Mouse (Mus musculus) megakaryocyte progenitor cell, adult 5-6 weeks (primary cell): ENCODE data around the gene 1700122O11Rik. TPM values are rescaled to one million over a fixed set of nuclear protein-coding genes. Genes with fewer than 3 reads are reported as not detected.

ENCODE experiments used
- total RNA-seq, 2 experiments: library from RNA; stranded (forward) in 1 of 2; stranded (reverse) in 1 of 2; fragments of 157-497, 149-512 nt in 1 of 2; fragments of 200-1000 nt in 1 of 2; gene quantifications; 2 replicates each; pipeline versions ENCODE4 v1.2.3 to v1.2.4; 2015 to 2017

1700122O11Rik gene
- total RNA-seq, 2 experiments from 2014 or later = not detected

Other genes starting within 250 kb of the 1700122O11Rik start
- gene Mdfi, start 203.6 kb downstream of the 1700122O11Rik start, total RNA-seq (2015) = 2.9 and 4.1 TPM in 2 replicates
- gene Mdfi, start 203.6 kb downstream of the 1700122O11Rik start, total RNA-seq (2017) = 1.5 and 3.8 TPM in 2 replicates
- 20.1 and 21.3 TPM in 2 replicates for gene Foxp4, start 113.6 kb downstream of the 1700122O11Rik start, total RNA-seq (2015)
- 3.2 and 4.0 TPM in 2 replicates for gene Foxp4, start 113.6 kb downstream of the 1700122O11Rik start, total RNA-seq (2017)
- not detected in 2 replicates for gene 1700067P10Rik, start 51.0 kb upstream of the 1700122O11Rik start, total RNA-seq (2015)
- gene 1700067P10Rik, start 51.0 kb upstream of the 1700122O11Rik start, total RNA-seq (2017) = not detected in 2 replicates
- gene 9830107B12Rik, start 108.0 kb upstream of the 1700122O11Rik start, total RNA-seq (2015) = 0.62 and 1.1 TPM in 2 replicates
- gene 9830107B12Rik, start 108.0 kb upstream of the 1700122O11Rik start, total RNA-seq (2017) = 2.3 and 2.4 TPM in 2 replicates
- 1.0 and 2.3 TPM in 2 replicates for gene A530064D06Rik, start 129.0 kb upstream of the 1700122O11Rik start, total RNA-seq (2015)
- gene A530064D06Rik, start 129.0 kb upstream of the 1700122O11Rik start, total RNA-seq (2017) = 2.8 and 3.9 TPM in 2 replicates
- gene Trem1, start 194.5 kb upstream of the 1700122O11Rik start, total RNA-seq (2015) = 4.8 and 5.9 TPM in 2 replicates
- gene Trem1, start 194.5 kb upstream of the 1700122O11Rik start, total RNA-seq (2017) = 13.1 and 15.3 TPM in 2 replicates
- gene Trem3, start 209.5 kb upstream of the 1700122O11Rik start, total RNA-seq (2015) = 124 and 147 TPM in 2 replicates
- gene Trem3, start 209.5 kb upstream of the 1700122O11Rik start, total RNA-seq (2017) = 113 and 150 TPM in 2 replicates
- gene Treml4, start 226.0 kb upstream of the 1700122O11Rik start, total RNA-seq (2015) = 0.10 and 0.76 TPM in 2 replicates
- gene Treml4, start 226.0 kb upstream of the 1700122O11Rik start, total RNA-seq (2017) = 2.2 and 2.9 TPM in 2 replicates